Mouse (Mus musculus): Measurements from ENCODE around the gene Prkrip1.
A peak's percentile ranks its signal among the peaks of the same experiment; 100 is the strongest.
"Not testable (repeated sequence)": the region's sequence is repeated elsewhere in the genome, so short reads cannot be mapped to it uniquely, and the experiment has no call there.

Prkrip1 gene

DNA sequence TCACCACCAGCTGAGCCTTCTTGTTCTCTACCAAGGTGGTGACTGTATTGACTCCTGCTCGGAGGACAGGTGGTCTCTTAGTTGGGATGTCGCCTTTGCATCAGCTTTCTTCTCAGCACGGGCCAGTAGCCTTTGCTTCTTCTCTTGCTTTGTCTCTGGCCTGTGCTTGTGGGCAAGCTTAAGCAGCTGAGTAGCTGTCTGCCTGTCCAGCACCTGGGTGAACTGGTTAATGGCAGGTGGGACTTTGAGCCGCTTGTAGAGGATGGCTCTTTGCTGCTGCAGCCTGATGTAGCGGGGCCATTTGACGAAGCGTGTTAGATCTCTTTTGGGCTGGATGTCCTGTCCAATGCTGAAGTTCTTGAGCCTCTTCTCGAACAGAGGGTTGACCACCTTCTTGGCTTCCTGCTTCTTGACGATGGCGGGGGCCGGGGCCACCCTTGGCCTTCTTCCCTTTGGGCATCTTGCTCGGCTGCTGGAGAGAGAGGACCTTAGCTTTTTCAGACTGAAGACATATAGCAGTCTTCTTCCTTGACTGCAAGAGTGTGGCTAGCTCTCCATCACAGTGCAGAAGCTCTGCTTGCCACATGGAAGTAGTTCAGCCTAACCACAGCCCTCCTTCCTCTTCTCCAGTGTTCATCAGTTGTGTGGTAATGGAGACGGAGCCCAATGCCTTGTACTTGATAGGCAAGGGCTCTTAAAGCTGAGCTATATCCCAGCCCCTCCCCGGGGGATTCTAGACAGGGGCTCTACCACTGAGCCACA, 12.8 kb upstream of the Prkrip1 start:
- not testable (repeated sequence) for DNase-seq (ENCODE audit: low spot score)

DNA sequence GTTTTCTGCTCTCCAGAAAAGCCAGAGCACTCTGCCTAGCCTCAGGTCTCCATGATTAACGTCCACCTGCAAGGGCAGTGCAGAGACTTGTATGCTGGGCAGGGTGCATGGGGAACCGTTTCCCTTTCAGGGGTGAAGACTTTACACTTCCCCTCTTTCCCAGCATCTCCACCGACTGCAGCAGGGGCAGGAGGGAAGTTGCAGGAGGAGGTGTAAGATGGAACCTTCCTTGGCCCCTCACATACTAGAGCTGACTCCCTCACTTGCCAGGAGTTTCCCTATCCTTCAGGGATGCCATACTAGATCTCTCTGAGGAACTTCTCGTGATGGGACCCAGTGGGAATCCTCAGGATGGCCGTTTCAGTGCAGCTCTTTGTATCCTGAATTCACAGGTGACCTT, 11.8 kb upstream of the Prkrip1 start:
- DNase-seq (ENCODE audit: low spot score): no peak

DNA sequence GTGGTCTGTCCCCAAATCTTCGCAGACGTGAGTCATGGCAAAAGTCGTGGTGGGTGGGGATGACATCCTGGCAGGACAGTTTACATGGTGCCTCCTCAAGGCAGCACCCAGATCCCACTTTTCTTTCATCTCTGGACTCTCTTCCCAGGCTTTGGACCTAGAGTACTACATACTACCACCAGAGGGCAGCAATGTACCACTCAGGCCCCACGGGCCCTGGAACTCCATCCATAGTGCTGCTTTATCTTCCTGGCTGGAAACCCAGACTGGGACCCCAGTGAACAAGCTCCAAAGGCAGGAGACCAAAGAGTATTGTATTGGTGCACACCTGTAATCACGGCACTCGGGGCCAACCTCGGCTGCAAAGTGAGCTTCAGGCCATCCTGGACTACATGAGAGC, 3.1 kb upstream of the Prkrip1 start:
- peak; percentile 37 for DNase-seq (ENCODE audit: low spot score)

DNA sequence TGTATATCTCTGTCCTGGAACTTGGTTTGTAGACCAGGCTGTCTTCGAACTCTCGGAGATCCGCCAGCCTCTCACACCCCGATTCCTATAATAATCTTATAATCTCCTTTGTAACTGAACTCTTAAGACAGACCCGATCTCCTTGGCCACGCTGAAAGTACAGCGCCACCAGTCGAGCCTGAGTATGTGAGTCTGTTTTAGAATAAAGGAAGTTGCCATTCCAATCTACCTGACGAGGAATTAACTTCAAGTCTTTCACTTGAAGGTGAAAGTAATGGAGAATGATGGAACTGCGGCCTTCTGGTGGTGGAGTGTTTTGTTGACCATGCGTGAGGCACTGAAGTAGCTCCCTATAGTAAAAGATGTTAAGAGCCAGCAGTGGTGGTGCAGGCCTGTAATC, 763 bp upstream of the Prkrip1 start:
- DNase-seq (ENCODE audit: low spot score): no peak

DNA sequence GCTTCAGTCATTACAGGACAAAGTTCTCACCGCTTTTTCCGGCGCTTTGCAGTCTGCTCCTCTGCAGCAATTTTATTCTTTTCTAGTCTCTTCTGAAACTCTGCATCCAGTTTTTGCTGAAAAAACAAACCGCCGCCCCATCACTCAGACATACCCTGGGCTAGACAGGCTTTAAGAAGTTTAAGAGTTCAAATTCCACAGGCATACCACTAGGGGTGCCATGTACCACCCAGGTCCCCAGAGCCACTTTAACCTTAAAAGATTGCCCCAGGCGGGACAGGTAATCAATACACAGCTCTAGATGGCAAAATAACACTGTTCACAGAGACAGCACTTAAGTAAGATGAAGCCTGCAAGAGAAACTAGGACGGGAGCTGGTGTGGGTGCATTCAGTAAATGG, 6.9 kb downstream of the Prkrip1 start:
- DNase-seq (ENCODE audit: low spot score): no peak

DNA sequence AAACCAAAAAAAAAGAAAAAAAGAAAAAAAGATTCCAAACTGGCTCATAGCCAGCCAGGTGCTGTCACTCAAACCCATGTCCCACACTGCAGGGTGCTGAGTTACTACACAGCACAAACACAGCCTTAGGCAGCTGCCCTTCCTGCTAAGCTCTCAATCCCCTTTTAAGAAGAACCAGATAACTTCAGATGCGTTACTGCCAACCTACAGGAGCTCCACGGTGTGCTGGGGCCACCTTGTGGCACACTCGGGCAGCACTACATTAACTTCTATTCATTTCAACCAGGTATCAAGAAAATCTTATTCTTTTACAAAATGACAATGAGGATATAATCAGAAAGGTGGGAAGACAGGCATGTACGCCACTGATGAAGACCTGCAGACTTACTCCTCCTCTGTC, 12.0 kb downstream of the Prkrip1 start:
- DNase-seq (ENCODE audit: low spot score): peak; percentile 31

DNA sequence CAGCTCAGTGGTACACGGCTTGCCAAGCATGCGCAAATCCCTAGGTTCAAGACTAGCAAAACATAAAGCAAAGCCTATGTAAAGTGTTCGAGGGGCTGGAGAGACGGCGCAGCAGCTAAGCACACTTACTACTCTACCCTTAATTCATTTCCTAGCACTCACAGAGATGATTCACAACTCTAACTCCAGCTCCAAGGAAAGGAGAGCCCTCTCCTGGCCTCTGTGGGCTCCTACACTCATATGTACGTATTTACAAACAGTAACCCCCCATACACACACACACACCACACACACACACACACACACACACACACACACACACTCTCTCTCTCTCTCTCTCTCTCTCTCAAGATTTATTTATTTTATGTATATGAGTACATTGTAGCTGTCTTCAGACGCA, 15.0 kb downstream of the Prkrip1 start:
- no peak for DNase-seq (ENCODE audit: low spot score)

DNA sequence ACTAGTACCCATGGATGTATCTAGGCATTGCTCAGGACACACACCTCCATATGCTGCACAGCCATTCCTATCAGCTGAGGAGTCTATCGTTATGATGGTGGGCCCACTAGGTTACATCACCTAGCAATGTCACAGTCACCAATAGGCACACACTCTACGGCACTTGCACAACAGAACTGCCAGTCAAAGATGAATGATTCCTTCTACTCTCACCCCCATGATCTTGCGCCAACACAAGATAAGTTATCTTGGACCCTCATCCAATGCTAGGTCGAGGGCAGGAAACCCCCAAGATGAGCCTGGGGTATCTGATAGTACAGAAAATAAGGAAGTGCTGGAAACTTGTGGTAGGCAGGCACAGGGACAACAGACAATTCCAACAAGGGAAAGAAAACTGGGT, 15.9 kb downstream of the Prkrip1 start:
- DNase-seq (ENCODE audit: low spot score): no peak

DNA sequence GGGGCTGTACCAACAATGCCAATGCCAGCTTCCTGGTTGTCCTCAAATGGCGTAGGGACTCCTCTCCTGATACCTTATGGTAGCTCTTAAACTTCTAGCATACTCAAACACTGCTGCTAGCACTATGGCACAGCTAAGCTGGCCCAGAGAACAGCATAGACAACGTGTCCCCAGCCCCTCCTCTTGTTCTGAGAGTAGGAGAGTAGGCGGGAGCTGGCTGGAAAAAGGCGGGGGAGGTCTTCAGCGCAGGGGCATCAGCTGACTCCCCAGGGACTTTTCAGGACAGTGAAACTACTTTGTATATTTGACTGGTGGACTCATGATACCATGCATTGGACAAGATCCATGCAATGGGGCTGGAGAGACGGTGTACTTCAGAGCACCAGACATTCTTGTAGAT, 16.7 kb downstream of the Prkrip1 start:
- DNase-seq (ENCODE audit: low spot score): no peak

DNA sequence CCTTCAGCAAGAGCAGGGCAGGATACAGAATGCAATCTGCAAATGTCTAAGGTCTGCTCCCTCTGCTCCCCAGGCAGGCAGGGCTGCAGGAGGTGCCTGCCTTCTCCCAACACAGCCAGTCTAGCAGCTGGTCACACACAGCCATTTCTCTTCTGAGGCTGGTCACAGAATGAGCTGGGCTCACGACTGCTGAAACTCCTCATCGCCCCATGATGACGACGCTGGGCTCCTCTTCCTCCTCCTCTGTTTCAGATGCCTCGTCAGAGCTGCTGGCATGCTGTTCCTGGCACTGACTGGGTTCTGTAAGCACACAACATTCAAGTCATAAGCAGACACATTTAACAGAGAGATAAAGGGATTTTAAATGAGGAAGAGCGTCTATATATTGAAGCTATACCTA, 17.6 kb downstream of the Prkrip1 start:
- DNase-seq (ENCODE audit: low spot score): no peak

DNA sequence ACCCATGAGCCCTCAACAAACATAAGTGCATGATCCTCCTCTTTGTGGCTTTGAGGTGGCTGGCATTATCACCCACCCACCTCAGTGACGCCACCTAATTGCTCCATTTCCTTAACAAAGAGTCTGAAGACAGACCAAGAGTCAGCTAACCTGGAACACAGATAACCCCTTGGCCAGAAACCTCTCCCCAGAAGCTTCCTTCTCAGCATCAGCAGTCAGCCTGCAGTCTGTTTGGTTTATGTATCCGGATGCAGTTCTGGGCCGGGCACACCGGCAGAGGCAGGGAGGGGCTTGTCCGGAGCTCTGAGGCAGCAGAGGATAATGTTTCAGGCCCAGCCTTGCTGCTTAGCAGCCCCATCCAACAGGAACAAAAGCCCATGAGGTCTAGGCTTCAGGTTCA, 19.2 kb downstream of the Prkrip1 start:
- no peak for DNase-seq (ENCODE audit: low spot score)

DNA sequence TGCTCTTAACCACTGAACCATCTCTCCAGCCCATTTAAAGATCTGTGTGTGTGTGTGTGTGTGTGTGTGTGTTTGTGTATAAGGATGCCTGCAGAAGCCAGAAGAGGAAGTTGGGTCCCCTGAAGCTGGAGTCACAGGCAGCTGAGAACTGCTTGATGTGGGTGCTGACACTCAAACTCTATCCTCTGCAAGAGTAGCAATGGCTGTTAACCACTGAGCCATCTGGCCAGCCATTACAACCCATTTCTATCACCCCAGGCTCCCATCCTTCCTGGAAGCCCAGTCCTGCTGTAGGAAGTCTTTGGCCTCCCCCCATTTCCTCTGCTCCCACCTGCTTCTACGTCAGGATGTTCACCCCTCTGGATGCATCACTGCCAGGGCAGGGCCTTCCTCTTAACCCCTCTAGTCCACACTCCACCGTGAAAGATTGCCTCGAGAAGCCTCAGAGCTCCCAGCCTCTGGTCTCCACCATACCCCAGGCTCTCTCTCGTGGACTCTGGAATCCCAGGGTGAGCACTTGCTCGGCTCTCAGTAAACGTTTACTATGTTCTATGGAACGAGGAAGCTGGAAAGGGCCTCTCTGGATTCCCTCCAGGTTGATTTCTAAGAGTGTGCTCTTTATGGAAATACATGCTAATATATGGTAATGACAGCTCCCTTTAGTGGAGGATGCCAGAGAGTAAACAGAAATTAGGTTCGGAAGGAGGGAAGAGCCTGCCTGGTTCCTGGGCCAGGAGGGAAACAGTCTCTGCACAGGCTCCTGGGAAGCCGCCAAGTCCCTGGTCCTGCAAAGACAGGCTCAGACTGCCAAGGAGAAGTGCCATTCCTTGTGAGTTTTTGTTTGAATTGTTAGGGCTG, 24.9 kb downstream of the Prkrip1 start:
- no peak for DNase-seq (ENCODE audit: low spot score)

DNA sequence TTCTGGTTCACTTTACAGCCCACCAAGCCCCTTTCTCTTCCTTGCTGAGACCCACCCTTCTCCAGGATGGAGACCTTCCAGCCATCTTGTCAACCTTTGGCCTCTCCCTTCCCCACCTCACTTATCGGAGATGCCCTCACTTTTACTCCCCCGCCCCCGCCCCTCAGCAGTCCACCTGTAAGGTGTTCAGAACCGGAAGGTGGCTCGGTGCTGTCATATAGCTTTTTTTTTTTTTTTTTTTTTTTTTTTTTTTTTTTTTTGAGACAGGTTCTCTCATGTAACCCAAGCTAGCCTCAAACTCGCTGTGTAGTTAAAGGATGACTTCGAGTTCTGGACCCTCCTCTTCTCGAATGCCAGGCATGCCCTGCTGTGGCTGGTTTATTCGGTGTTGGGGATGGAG, 25.8 kb downstream of the Prkrip1 start:
- DNase-seq (ENCODE audit: low spot score): no peak

DNA sequence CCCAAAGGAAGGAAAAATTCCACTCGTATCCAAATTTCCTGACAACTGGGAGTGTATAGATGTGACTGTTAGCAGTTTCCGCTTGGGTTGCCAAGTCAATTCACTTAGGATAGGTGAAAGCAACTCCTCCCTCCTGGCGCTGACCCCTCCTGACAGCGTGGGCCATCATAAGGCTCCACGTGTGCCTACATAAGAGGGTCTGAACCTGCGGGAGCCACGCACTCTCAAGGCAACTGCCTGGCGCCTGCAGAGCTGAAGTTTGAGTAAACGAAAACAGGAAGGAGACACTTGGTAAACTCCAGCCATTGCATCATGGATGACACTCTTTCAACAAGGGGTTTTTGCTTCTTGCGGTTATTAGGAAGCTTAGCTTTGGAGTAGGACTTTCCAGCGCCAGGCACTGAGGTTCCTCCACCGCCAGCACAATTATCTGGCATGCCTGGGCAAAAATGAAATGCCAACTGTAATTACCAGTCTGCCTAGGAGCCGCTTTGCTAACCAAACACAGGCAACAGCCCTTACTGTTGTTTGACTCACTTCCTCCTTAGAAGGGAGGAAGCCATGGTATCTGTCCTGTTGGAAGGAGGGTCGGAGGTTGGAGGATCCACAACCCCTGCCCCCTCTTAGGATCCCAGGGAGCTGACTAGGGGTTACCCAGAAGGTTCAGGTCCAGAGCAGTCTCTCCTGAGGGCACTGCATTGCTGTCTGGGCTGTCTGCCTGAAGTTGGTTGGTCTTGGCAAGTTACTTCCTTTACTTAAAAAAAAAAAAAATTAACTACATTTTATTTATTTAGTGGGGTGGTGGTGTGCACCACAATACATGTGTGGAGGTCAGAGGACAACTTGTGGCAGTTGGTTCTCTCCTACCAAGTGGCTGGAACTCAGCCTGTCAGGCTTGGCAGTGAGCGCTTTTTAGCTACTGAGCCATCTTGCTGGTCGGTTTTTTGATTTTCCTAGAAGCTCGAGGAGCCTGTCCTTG, 27.1 kb downstream of the Prkrip1 start:
- no peak for DNase-seq (ENCODE audit: low spot score)

DNA sequence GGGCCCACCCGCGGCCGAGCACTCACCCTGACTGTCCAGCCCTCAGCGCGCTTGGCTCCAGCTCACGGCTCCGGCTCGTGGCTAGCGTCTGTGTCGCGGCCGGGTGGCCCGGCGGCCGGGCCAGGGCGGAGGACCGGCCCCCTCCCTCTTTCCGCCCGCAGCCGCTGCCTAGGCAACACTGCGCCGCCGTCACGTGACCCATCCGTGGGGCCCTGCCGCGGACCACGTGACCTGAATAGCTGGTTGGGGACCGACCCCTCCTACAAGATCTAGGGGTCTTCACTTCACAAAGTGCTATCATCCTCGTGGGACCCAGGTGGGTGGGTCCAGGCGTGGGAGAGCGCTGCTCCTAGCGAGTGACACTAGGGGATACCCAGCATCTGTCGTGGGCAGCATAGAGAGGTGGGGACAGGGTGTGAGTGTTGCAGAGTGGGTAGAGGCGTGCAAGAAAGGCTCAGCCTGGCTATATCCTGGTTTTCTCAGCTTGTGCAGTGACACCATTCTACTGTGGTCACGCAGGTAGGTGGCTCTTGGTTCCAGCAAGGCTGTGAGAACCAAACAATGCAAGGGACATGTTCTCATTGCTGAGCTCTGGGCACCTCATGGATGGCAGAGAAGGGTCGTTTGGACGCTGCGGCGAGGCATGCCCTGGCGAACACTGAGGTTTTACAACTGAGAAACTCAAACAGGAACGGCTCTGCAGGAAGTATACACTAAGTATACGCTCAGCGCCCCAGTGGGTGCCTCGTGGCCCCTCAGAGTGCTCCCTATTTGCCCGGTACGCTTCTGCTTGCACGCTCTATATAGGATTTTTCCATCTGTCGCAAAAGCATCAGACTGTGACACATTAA, 28.0 kb downstream of the Prkrip1 start, which contains the start of gene Orai2:
Gene Orai2 (minus strand): TSS at position 202 of the 851 bp plus-strand sequence.
- DNase-seq (ENCODE audit: low spot score): peak; percentile 66

DNA sequence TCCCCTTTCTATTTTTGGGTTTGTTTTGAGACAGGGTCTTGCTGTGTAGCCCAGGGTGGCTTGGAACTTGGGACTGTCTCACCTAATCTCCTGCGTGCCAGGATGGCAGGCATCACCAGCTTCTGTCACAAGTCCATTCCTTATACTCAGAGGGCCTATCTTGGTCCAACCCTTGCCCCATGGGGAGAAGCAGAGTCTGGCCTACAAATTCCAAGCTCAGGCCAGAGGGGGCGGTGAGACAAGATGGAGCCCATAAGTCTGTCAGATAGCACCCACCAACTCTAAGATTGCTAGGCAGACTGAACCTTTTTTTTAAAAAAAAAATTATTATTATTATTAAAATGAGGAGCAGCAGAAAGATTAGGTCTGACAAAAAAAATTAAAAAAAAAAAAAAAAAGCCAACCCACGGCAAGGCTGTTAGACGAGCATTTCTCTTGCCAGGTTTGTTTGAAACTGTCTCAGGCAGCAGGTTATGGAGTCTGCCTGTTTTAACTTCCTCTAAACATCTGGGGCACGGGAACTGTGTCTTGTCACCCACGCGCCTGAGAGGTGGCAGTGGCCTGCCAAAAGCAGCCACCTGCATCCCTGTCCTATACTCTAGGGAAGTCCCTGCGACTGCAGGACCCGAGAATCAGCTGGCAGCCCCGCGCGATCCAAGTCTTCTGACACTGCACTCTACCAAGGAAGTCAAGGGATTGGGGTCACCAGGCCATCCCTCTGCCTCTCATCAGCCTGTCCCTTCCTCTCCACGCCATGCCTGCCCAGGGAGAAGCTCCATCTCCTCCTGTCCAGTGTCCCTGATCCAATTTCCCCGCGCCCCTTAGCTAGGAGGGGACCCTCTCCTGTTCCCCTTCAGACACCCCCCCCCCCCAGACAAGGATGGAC, 28.9 kb downstream of the Prkrip1 start:
- peak; percentile 36 for DNase-seq (ENCODE audit: low spot score)

DNA sequence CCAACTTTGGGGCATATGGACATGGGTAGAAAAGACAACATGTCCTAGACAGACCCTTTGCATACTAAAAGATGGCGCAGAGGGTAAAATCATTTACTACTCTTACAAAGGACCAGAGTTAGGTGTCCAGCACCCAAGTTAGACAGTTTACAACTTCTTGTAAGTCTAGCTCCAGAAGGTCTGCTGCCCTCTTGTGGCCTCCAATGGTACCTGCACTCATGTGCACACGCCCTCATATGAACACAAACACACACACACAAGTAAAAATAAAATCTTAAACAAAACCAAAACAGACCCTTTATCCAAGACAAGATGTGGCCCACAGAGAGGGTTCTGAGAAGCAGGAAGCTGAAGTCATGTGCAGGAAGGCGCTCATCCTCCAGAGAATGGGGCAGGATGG, 30.7 kb downstream of the Prkrip1 start:
- no peak for DNase-seq (ENCODE audit: low spot score)

DNA sequence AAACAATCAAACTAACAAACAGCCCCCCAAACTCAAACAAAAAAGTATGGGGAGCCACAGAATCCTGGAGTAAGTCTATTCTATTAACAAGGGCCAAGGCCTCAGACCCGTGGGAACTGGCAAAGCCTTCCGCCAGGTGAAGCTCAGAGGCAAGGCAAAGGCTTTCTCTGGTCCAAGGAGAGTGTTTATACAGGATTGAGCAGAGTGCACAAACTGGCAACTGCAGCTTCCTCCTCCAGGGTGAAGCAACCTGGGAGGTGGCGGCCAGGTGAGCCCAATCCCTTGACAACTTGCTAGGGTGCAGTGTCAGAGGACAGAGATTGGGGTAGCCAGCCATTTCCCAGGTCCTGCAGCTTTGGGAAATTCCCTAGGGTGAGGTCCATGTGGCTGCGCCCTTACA, 31.5 kb downstream of the Prkrip1 start:
- DNase-seq (ENCODE audit: low spot score): no peak

DNA sequence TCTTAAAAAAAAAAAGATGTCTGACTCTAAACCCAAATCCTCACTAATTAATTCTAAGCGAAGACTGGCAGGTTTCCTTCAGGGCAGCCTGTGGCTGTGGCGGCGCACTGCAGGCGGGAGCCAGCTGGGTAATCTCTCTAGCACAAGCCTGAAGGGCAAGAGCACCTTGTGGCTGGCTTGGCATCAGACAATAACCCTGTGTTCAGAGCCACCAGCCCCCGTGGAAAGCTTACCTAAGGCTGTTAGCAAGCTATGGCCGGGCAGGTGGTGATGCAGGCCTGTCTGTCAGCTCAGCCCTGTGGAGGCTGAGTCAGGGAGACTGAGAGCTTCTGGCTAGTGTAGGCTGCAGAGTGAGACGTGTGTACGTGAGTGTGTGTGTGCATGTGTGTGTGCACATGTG, 33.5 kb downstream of the Prkrip1 start:
- no peak for DNase-seq (ENCODE audit: low spot score)

DNA sequence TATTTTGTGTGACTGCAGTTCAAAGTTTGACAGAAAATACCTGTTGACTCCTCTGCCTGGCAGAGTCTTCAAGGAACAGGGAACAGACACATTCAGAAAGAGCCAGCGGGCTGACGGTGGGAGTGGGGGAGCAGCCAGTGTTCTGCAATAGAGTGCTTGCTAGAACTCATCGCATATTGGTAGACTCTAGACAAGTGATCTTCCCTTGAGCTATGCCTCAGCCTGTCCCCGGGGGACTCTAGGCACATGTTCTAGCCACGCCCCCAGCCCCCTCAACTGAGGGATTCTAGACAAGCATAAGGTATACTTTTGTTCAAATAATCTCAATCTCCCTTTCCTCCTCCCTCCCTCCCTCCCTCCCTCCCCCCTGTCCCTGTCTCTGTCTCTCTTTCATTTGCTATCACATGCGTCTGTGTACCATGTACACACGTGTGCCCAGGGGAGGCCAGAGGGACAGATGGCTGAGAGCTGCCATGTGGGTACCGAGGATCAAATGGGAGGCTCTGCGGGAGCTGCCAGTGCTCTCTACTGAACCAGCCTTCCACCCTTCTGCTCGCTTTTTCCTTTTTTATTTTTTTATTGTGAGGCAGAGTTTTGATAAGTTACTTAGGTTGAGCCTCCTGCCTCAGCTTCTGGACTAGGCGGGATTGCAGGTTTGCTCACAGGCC, 34.8 kb downstream of the Prkrip1 start:
- DNase-seq (ENCODE audit: low spot score): no peak
